Mouse (Mus musculus) midbrain, embryonic 11.5 days (tissue): Measurements from ENCODE around the gene Cdk15. TPM values are rescaled to one million over a fixed set of nuclear protein-coding genes. Genes with fewer than 3 reads are reported as not detected.

Source experiments
- ATAC-seq: fragments of 200-750 bp; cut with Nextera tagmentation; 2 replicates; pipeline ENCODE4 v1.8.0; 2017; ENCODE audit warnings: moderate TSS enrichment, moderate library complexity; ENCODE audit not compliant: low FRiP score
- DNase-seq: peaks from one replicate; pipeline ENCODE4 v3.0.0; 2015; ENCODE audit warnings: low spot score; ENCODE audit errors: missing footprints
- H3K27ac ChIP-seq: fragments of 300-500 bp; sonication (generic); 2 replicates; pipeline ENCODE4 v1.5.1; 2014; ENCODE audit warnings: low read depth, low read length
- H3K27me3 ChIP-seq: fragments of 300-500 bp; sonication (generic); 2 replicates; pipeline ENCODE4 v1.6.1; 2014; ENCODE audit warnings: mild to moderate bottlenecking, low read length, moderate library complexity, mixed read lengths; ENCODE audit not compliant: control insufficient read depth, insufficient read depth
- H3K36me3 ChIP-seq: fragments of 300-500 bp; sonication (generic); 2 replicates; pipeline ENCODE4 v1.6.1; 2014; ENCODE audit warnings: mild to moderate bottlenecking, low read length, moderate library complexity, mixed read lengths; ENCODE audit not compliant: control insufficient read depth, insufficient read depth
- H3K4me1 ChIP-seq: fragments of 300-500 bp; sonication (generic); 2 replicates; pipeline ENCODE4 v1.6.1; 2014; ENCODE audit warnings: low read length; ENCODE audit not compliant: control insufficient read depth, insufficient read depth
- H3K4me2 ChIP-seq: fragments of 300-500 bp; sonication (generic); 2 replicates; pipeline ENCODE4 v1.6.1; 2014; ENCODE audit warnings: mild to moderate bottlenecking, moderate library complexity
- H3K4me3 ChIP-seq: fragments of 300-500 bp; sonication (generic); 2 replicates; pipeline ENCODE4 v1.5.1; 2014; ENCODE audit warnings: low read depth, low read length
- H3K9ac ChIP-seq: fragments of 300-500 bp; sonication (generic); 2 replicates; pipeline ENCODE4 v1.6.1; 2014; ENCODE audit warnings: low read length
- H3K9me3 ChIP-seq: fragments of 300-500 bp; sonication (generic); 2 replicates; pipeline ENCODE4 v1.6.1; 2016; ENCODE audit warnings: low read length; ENCODE audit not compliant: control insufficient read depth
- WGBS: fragments of 180-500 bp; shearing (Covaris S2); extraction: QIAGEN DNeasy Blood & Tissue Kit; methylation state at CpG from one replicate; pipeline ENCODE4 v1.1.7; 2014; 5-methylcytosine and 5-hydroxymethylcytosine counted together
- polyA plus RNA-seq: library from polyadenylated mRNA; unstranded; fragments of >200 nt; fragmentation: Nextera tagmentation; extraction: Ambion mirVana; gene quantifications from 2 replicates; pipeline ENCODE4 v1.2.1, GENCODE M21; 2014

The Cdk15 gene
- polyA plus RNA-seq, 1 experiment from 2014 or later, result 0.52 TPM

- Histone ChIP-seq H3K9ac (no peak overlapping the region), H3K36me3 (no peaks in the 10 kb centered on the region), H3K4me2 (no peak overlapping the region), H3K4me1 (0 out of 2 replicates have a peak, but pooled peaks cover 2% of the 10 kb centered on the region), H3K4me3 (no peak overlapping the region), H3K27ac (no peak overlapping the region; the same call in 1 of the 2 replicates), H3K9me3 (no peaks in the 10 kb centered on the region), H3K27me3 (no peaks in the 10 kb centered on the region)
- WGBS, result 50% methylated on average over 3 of the region's 3 CpGs
- DNase-seq, result no peak
- no peak for ATAC-seq
Measured at GRCm38 (mm10) chr1:59387542-59388314, 131.0 kb downstream of the Cdk15 start.

- no peak overlapping the region for H3K4me3 ChIP-seq
- H3K4me1 ChIP-seq, result 0 out of 2 replicates have a peak, but pooled peaks cover 2% of the 10 kb centered on the region
- H3K9me3 ChIP-seq, result no peaks in the 10 kb centered on the region
- no peak overlapping the region for H3K9ac ChIP-seq
- no peak overlapping the region for H3K4me2 ChIP-seq
- no peak for DNase-seq
- no peak for ATAC-seq
- no peaks in the 10 kb centered on the region for H3K27me3 ChIP-seq
- WGBS, result 89% methylated on average over 6 of the region's 6 CpGs
- H3K36me3 ChIP-seq, result no peaks in the 10 kb centered on the region
- no peak overlapping the region for H3K27ac ChIP-seq
Measured at GRCm38 (mm10) chr1:59389181-59389580, 132.5 kb downstream of the Cdk15 start.

- WGBS, result 46% methylated on average over 3 of the region's 3 CpGs
- no peaks in the 10 kb centered on the region; the same call in 1 of the 2 replicates for H3K27me3 ChIP-seq
- H3K27ac ChIP-seq, result no peak overlapping the region
- H3K36me3 ChIP-seq, result no peaks in the 10 kb centered on the region
- no peak overlapping the region for H3K4me2 ChIP-seq
- DNase-seq, result no peak
- no peak overlapping the region for H3K4me3 ChIP-seq
- H3K4me1 ChIP-seq, result peaks cover 10% of the 10 kb centered on the region
- no peak overlapping the region for H3K9ac ChIP-seq
- no peak for ATAC-seq
- no peaks in the 10 kb centered on the region for H3K9me3 ChIP-seq
Measured at GRCm38 (mm10) chr1:59391736-59392135, 135.0 kb downstream of the Cdk15 start.

GRCm38 (mm10) chr1:59394072-59394471 is 137.4 kb downstream of the Cdk15 start:
- ATAC-seq, result no peak

GRCm38 (mm10) chr1:59394616-59395015 is 137.9 kb downstream of the Cdk15 start:
- 20% methylated on average over 6 of the region's 6 CpGs for WGBS
- ATAC-seq (no peak), DNase-seq (no peak)
- H3K27me3 ChIP-seq, result no peaks in the 10 kb centered on the region; the same call in 1 of the 2 replicates
- H3K4me3 ChIP-seq, result no peak overlapping the region
- no peak overlapping the region for H3K27ac ChIP-seq
- H3K36me3 ChIP-seq, result no peaks in the 10 kb centered on the region
- no peak overlapping the region for H3K4me2 ChIP-seq
- H3K9ac ChIP-seq, result no peak overlapping the region
- no peaks in the 10 kb centered on the region for H3K9me3 ChIP-seq
- peaks cover 14% of the 10 kb centered on the region for H3K4me1 ChIP-seq

More at GRCm38 (mm10) chr1:59394072-59394471, 137.4 kb downstream of the Cdk15 start:
- H3K4me1 ChIP-seq, result peaks cover 14% of the 10 kb centered on the region
- DNase-seq, result no peak
- no peaks in the 10 kb centered on the region for H3K9me3 ChIP-seq
- H3K36me3 ChIP-seq, result no peaks in the 10 kb centered on the region
- no peak overlapping the region for H3K9ac ChIP-seq
- no peak overlapping the region for H3K27ac ChIP-seq
- 81% methylated on average over 4 of the region's 4 CpGs for WGBS
- no peak overlapping the region for H3K4me3 ChIP-seq
- no peak overlapping the region for H3K4me2 ChIP-seq
- H3K27me3 ChIP-seq, result no peaks in the 10 kb centered on the region; the same call in 1 of the 2 replicates

DNA sequence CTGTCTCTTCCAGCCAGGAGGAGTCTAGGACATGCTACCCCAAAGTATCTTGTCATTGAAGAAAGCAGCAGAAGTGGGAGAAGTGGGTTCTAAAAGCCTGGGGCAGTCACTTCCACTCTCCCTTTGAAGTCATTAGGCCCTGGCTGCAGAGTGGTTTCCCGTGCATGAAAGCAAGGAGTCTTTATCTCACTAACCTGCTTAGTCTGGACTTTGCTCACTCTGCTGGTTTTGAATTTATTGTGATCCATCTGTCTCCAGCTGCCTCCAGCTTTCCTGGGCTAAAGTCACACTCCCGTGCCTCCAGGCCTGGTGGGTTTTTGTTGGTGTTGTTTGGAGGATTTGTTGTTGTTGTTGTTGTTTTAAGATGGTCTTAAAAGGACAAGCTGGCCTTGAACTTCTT is 139.3 kb downstream of the Cdk15 start:
- H3K36me3 ChIP-seq, result no peaks in the 10 kb centered on the region
- H3K9me3 ChIP-seq, result no peaks in the 10 kb centered on the region
- H3K4me1 ChIP-seq, result peaks cover 14% of the 10 kb centered on the region
- WGBS, result 18% methylated on average over 2 of the region's 2 CpGs
- no peak overlapping the region for H3K4me2 ChIP-seq
- no peak overlapping the region for H3K9ac ChIP-seq
- DNase-seq (no peak), ATAC-seq (no peak)
- no peak overlapping the region for H3K27ac ChIP-seq
- no peak overlapping the region for H3K4me3 ChIP-seq
- H3K27me3 ChIP-seq, result no peaks in the 10 kb centered on the region; the same call in 1 of the 2 replicates

DNA sequence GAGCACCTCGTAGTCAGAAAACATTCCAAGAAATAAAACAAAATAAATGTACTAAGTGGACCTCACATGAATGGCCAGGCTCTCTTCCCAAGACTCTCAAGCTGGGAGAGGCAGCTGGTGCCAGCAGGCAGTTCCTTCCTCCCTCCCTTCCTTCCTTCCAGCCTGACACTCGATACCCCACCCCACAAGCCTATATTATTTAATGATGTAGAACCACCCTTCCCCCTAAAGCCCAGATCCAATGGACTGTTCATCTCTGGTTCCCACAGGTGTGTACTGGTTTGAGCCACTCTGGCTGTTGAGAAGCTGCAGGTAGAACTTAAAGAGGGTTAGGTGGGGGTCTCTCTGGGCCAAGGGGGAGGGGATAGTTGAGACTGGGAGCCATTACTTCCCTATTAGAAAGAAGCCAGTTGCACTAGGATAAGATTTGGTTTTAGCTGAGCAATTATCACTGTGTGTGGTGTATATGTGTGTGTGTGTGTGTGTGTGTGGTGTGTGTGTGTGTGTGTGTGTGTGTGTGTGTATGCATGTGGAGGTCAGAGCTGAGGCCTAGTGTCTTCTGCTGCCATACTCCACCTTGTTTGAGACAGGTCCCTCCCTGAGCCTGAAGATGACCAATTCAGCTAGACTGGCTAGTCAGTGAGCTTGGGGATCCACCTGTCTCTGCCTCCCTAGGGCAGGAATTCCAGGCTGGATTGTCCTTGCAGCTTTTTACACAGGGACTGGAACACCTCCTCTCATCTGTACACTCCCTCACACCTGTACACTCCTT is 143.0 kb downstream of the Cdk15 start:
- WGBS, result 54% methylated on average over 2 of the region's 2 CpGs
- no peak for ATAC-seq
- no peak for DNase-seq
- Histone ChIP-seq H3K27me3 (no peaks in the 10 kb centered on the region; the same call in 1 of the 2 replicates), H3K9ac (no peak overlapping the region), H3K9me3 (no peaks in the 10 kb centered on the region), H3K27ac (no peak overlapping the region), H3K4me1 (peaks cover 12% of the 10 kb centered on the region), H3K36me3 (no peaks in the 10 kb centered on the region), H3K4me2 (no peak overlapping the region), H3K4me3 (no peak overlapping the region)

DNA sequence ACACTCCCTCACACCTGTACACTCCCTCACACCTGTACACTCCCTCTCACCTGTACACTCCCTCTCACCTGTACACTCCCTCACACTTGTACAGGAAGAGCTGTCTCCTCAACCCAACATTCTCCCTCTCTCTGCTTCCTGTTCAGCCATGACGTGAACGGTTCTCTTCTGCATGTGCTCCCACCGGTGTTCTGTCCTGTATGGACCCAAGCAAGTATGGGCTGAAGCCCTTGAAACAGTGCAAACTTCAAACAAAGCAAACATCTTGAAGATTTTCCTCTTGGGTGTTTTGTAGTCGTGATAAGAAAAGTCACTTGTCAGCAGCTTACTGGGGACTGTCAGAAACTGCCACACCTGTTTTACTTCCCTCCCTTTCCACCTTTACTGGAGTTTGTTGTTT is 144.5 kb downstream of the Cdk15 start:
- DNase-seq, result no peak
- no peak overlapping the region for H3K27ac ChIP-seq
- 86% methylated on average over 4 of the region's 4 CpGs for WGBS
- peaks cover 7% of the 10 kb centered on the region for H3K4me1 ChIP-seq
- ATAC-seq, result no peak
- H3K4me3 ChIP-seq, result no peak overlapping the region
- no peaks in the 10 kb centered on the region for H3K36me3 ChIP-seq
- no peak overlapping the region for H3K9ac ChIP-seq
- H3K27me3 ChIP-seq, result no peaks in the 10 kb centered on the region
- no peaks in the 10 kb centered on the region for H3K9me3 ChIP-seq
- no peak overlapping the region for H3K4me2 ChIP-seq
